Mouse (Mus musculus): ENCODE measurements around the gene Myo6. TPM values are rescaled to one million over a fixed set of nuclear protein-coding genes. Genes with fewer than 3 reads are reported as not detected.

Myo6 gene
- total and polyA plus RNA-seq, 3 experiments: 6.0 to 39.5 (median 11.0) TPM

DNA sequence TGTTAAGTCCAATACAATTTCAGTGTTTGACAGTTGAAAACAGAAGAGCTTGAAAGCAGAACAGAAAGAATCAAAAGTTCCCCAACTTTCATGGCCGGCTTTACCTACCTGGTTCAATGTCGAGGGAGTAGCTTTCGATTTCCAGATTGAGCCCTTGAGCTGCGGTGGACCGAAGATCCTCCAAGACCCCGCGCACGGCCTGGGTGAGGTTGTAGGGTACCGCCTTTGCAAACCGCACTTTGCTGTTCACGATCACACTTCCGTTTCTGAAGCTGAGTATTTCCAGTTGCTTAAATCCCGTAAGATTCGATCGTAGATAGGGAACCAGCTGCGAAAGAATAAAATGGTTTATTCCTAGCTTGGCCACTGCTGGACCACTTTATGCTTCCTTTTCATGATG is 176.9 kb downstream of the Myo6 start:
- Histone ChIP-seq H3K27ac (ENCODE audit: insufficient read depth, low read depth) (no peak overlapping the region), H3K4me1 (ENCODE audit: control insufficient read depth in 1 of 2, insufficient read depth in 2 of 2) (peaks cover 4 to 54% of the 10 kb centered on the region in 2 experiments), H3K4me3 (replicated peaks in 1 of 3; ENCODE audit: low read depth in 2 of 3, low read length in 2 of 3, poor library complexity in 1 of 3) (peak overlapping the region; percentile 33 to 49 (median 46)), H3K79me2 (replicated peaks; ENCODE audit: control insufficient read depth, extremely low read depth, insufficient read depth, poor library complexity, severe bottlenecking) (no peaks in the 10 kb centered on the region), H3K36me3 (replicated peaks in 1 of 2; ENCODE audit: control insufficient read depth in 1 of 2, insufficient read depth in 1 of 2, low read length in 1 of 2) (no peaks in the 10 kb centered on the region), H3K27me3 (replicated peaks) (no peaks in the 10 kb centered on the region), H3K9ac (ENCODE audit: insufficient read depth, low read depth) (peak overlapping the region; percentile 39), H3K9me3 (replicated peaks; ENCODE audit: low read length) (no peaks in the 10 kb centered on the region), H3K4me2 (ENCODE audit: insufficient read depth, low read depth, poor library complexity, severe bottlenecking) (peak overlapping the region; percentile 92)
- in situ Hi-C loops (cut with MboI; ENCODE audit: low pct_ligation_motif_present, low pct_unique_long_range_greater_than_20kb, low sequenced_read_pairs): no loop called here
- no peak for TF ChIP-seq IRF4 (IDR thresholded peaks at IDR 0.05; ENCODE audit: low read depth, low read length)
- no peak for TF ChIP-seq POLR2AphosphoS2 (IDR thresholded peaks at IDR 0.05; ENCODE audit: low read depth, low read length)
- 0 out of 2 replicates have a peak, but pooled peaks have one; percentile 28 for TF ChIP-seq ZMIZ1 (IDR thresholded peaks at IDR 0.05; ENCODE audit: low read depth, low read length)
- peak; percentile 66 for DNase-seq (ENCODE audit: extremely low read depth)
- dilution Hi-C loops (cut with MboI; ENCODE audit: extremely low pct_ligation_motif_present, extremely low pct_unique_long_range_greater_than_20kb, low sequenced_read_pairs): no loop called here

DNA sequence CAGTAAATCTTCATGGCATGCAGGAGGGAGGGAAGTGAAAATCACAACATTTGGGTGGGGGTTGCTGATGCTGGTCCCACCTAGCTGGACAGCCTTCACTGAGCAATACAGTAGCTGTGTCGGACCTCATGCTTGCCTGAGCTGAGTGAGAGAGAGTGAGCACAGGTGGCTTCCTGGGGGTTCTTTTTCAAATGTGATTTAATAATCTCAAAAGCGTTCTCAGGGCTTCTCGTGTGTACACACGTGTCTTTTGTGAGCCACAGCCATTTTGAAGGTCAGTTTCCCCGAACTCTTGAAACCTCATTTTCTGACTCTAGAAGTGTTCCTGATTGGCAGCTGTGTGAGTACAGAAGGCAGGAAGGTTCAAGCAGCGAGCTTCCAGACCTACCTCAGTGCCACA is 177.7 kb downstream of the Myo6 start:
- H3K9me3 ChIP-seq (replicated peaks; ENCODE audit: low read length): no peaks in the 10 kb centered on the region
- H3K4me3 ChIP-seq (replicated peaks in 1 of 3; ENCODE audit: low read depth in 2 of 3, low read length in 2 of 3, poor library complexity in 1 of 3): no peak overlapping the region
- no peak overlapping the region for H3K27ac ChIP-seq (ENCODE audit: insufficient read depth, low read depth)
- dilution Hi-C loops (cut with MboI; ENCODE audit: extremely low pct_ligation_motif_present, extremely low pct_unique_long_range_greater_than_20kb, low sequenced_read_pairs) (no loop called here), in situ Hi-C loops (cut with MboI; ENCODE audit: low pct_ligation_motif_present, low pct_unique_long_range_greater_than_20kb, low sequenced_read_pairs) (no loop called here)
- H3K9ac ChIP-seq (ENCODE audit: insufficient read depth, low read depth): no peak overlapping the region
- H3K4me1 ChIP-seq (ENCODE audit: control insufficient read depth in 1 of 2, insufficient read depth in 2 of 2): peaks cover 4 to 54% of the 10 kb centered on the region in 2 experiments
- no peaks in the 10 kb centered on the region for H3K27me3 ChIP-seq (replicated peaks)
- TF ChIP-seq E2F4 (IDR thresholded peaks at IDR 0.05; ENCODE audit: insufficient replicate concordance, low read depth, low read length) (no peak), IRF4 (IDR thresholded peaks at IDR 0.05; ENCODE audit: low read depth, low read length) (peak; percentile 25; the same call in 1 of the 2 replicates), BHLHE40 (IDR thresholded peaks at IDR 0.05; ENCODE audit: low read depth, low read length) (peak; percentile 43; the same call in 1 of the 2 replicates), MAX (IDR thresholded peaks at IDR 0.05; ENCODE audit: low read length) (peak; percentile 86), MYC (IDR thresholded peaks at IDR 0.05; ENCODE audit: low read depth, low read length) (peak; percentile 60)
- peak overlapping the region; percentile 92; the same call in 1 of the 2 replicates for H3K4me2 ChIP-seq (ENCODE audit: insufficient read depth, low read depth, poor library complexity, severe bottlenecking)
- no peaks in the 10 kb centered on the region for H3K79me2 ChIP-seq (replicated peaks; ENCODE audit: control insufficient read depth, extremely low read depth, insufficient read depth, poor library complexity, severe bottlenecking)
- H3K36me3 ChIP-seq (replicated peaks in 1 of 2; ENCODE audit: control insufficient read depth in 1 of 2, insufficient read depth in 1 of 2, low read length in 1 of 2): no peaks in the 10 kb centered on the region
- peak; percentile 38 for DNase-seq (ENCODE audit: extremely low read depth)

DNA sequence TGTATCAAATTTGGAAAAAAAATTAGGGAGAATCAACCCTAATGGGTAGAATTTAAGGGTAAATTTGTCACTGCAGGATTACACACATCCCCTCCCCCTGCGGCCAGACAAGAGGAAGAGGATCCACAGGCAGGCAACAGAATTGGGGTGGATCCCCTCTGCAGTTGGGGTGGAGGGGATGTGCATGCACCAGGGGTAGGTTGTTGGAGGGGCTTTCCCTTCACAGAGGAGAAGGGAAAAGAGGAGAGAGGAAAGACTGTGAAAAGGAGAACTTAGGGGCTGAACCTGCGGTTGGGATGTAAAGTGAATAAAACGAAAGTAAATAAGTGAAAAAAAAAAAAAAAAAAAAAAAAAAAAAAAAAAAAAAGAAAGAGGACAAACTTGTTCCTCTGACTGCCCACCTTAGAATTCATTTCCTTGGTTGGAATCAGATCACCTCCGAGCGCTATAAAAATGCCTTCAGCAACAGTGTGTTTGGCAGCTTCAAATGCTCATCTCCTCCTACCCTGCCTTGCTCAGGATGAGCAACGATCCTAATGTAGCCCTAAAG is 179.7 kb downstream of the Myo6 start:
- H3K27ac ChIP-seq (ENCODE audit: insufficient read depth, low read depth): no peak overlapping the region
- H3K4me3 ChIP-seq (replicated peaks in 1 of 3; ENCODE audit: low read depth in 2 of 3, low read length in 2 of 3, poor library complexity in 1 of 3): no peak overlapping the region
- peaks cover 6 to 61% of the 10 kb centered on the region in 2 experiments for H3K4me1 ChIP-seq (ENCODE audit: control insufficient read depth in 1 of 2, insufficient read depth in 2 of 2)
- no peaks in the 10 kb centered on the region for H3K9me3 ChIP-seq (replicated peaks; ENCODE audit: low read length)
- in situ Hi-C loops (cut with MboI; ENCODE audit: low pct_ligation_motif_present, low pct_unique_long_range_greater_than_20kb, low sequenced_read_pairs) (no loop called here), dilution Hi-C loops (cut with MboI; ENCODE audit: extremely low pct_ligation_motif_present, extremely low pct_unique_long_range_greater_than_20kb, low sequenced_read_pairs) (no loop called here)
- 0 out of 2 replicates have a peak overlapping the region, but pooled peaks have one; percentile 25 for H3K4me2 ChIP-seq (ENCODE audit: insufficient read depth, low read depth, poor library complexity, severe bottlenecking)
- H3K36me3 ChIP-seq (replicated peaks in 1 of 2; ENCODE audit: control insufficient read depth in 1 of 2, insufficient read depth in 1 of 2, low read length in 1 of 2): no peaks in the 10 kb centered on the region
- H3K9ac ChIP-seq (ENCODE audit: insufficient read depth, low read depth): no peak overlapping the region
- TF ChIP-seq ZNF384 (IDR thresholded peaks at IDR 0.05; ENCODE audit: low read depth, low read length) (peak; percentile 93), ETS1 (conservative IDR thresholded peaks at IDR 0.05; ENCODE audit: low read depth, low read length) (no peak)
- H3K79me2 ChIP-seq (replicated peaks; ENCODE audit: control insufficient read depth, extremely low read depth, insufficient read depth, poor library complexity, severe bottlenecking): no peaks in the 10 kb centered on the region
- DNase-seq (ENCODE audit: extremely low read depth): peak; percentile 77
- no peaks in the 10 kb centered on the region for H3K27me3 ChIP-seq (replicated peaks)

All from CH12.LX (cell line).